Mouse (Mus musculus): Measurements from ENCODE around the gene Chrnd. TPM values are rescaled to one million over a fixed set of nuclear protein-coding genes. Genes with fewer than 3 reads are reported as not detected.

Chrnd gene
- total RNA-seq, 2 experiments from 2014 or later = not detected

DNA sequence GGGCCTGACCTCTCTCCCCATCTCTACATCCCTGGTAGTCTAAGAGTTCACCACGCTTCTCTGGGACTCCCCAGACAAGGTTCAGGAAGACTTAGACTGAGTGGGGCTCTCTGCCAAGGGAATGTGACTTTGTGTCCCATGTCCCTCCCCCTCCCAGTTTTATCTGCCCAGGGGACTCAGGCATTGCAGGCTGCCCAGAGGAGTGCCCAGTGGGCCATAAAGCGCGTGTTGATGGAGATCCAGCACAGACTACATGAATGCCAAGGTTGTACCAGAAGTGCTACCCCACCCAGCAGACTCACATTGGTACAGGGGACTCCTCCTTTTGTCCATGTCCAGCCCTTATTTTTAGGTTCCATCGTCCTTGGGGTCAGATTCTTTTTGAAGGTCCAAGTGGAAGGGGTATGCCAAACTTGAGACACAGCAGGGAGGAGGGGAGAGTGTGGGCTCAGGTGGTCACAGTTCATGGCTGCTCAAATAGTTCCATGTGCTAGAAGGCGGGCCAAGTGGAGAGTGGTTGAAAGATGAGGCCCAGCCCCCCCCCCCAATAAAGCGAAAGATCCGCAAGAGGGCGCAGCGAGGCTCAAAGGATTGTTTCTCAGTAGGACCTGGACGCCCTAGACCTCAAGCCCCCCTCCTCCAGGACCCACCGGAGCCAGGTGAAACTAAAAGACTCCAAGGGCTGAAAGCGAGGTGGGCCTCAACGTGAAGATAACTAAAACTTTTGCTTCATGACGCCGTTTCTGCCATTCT, 6.2 kb upstream of the Chrnd start:
- peak in 1 of 2 experiments; percentile 19 for DNase-seq (ENCODE audit: extremely low spot score in 1 of 2, low spot score in 1 of 2)

DNA sequence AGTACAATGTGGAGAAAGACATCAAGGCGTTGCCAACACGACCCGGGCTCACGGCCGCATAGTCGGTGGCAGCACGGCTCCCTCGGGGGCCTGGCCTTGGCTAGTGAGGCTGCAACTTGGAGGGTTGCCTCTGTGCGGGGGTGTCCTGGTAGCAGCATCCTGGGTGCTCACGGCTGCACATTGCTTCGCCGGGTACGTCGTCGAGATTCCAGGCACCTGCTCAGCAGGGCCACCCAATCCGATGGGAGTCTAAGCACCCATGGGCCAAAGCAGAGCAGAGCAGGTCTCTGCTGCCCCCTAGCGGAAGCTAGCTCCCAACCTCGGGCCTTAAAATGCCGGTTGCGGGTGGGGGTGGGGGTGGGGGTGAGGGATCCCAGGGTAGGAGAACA, 5.7 kb upstream of the Chrnd start:
- DNase-seq (ENCODE audit: extremely low spot score in 1 of 2, low spot score in 1 of 2) = peak; percentile 72 to 88

DNA sequence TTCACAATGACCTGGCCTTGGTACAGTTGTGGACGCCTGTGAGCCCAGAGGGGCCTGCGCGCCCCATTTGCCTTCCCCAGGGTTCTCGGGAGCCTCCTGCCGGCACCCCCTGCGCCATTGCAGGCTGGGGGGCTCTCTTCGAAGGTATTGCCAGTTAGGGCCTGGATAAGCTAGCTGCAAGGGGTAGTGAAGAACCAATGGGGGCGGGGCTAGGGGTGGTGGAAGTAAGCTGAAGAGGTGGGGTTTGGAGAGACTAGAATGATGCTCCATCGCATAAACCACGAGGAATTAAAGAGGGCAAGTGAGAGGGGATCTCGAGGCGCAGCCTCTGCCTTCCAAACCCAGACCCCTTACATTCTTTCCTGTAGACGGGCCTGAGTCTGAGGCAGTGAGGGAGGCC, 4.9 kb upstream of the Chrnd start:
- no peak for DNase-seq (ENCODE audit: extremely low spot score in 1 of 2, low spot score in 1 of 2)

DNA sequence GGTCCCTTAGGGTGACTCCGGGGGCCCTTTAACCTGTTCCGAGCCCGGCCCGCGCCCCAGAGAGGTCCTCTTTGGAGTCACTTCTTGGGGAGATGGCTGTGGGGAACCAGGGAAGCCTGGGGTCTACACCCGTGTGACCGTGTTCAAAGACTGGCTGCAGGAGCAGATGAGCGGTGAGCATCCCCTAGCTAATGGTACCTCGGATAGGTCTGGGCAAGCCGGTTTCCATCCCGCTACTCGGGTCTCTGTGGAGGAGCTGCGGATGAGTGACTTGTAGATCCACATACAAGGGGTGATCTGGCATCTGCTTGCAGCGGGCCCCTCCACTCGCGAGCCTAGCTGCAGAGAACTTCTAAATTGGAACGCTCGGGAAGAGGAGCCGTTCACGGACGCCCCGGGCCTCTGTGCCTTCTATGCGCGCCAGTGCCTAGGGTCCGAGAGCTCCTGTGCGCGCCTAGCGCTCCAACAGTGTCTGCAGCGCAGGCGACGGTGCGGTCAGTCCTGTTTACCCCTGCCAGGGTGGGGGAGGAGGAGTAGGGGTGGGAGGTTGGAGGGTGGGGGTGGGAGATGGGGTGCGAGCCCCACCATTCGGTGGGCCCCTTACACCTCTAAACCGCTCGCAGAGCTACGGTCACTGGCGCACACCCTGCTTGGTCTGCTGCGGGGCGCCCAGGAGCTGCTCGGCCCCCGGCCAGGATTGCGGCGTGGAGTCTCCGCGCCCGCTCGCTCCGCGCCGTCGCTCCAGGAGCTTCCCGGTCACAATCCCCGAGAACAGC, 4.0 kb upstream of the Chrnd start:
- DNase-seq (ENCODE audit: extremely low spot score in 1 of 2, low spot score in 1 of 2) = no peak

DNA sequence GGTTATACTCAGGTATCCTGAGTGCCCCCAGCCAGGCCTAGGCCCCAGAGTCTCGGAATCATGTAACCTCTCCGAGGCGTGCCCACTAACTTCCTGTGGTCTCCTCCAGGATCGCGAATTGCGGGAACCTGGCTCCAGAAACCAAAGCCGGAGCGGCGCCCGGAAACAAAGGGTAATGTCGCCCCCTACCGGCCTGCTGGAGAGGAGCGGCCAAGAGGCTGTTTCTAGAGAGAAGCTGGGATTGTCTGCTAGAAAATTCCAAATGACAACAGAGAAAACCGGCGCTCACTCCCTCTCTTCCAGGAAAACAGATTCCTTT, 3.4 kb upstream of the Chrnd start:
- peak; percentile 63 to 88 for DNase-seq (ENCODE audit: extremely low spot score in 1 of 2, low spot score in 1 of 2)

DNA sequence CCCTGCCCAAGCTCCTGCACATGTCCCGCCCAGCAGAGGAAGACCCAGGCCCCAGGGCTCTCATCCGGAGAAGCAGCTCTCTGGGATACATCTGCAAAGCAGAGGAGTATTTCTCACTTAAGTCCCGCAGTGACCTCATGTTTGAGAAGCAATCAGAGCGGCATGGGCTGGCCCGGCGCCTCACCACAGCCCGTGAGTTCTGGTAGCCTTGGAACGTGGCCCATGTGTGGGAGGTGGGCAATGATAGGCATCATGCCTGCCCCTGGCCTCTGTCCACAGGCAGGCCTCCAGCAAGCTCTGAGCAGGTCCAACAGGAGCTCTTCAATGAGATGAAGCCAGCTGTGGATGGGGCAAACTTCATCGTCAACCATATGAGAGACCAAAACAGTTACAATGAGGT, 6.9 kb downstream of the Chrnd start:
- no peak for DNase-seq (ENCODE audit: extremely low spot score in 1 of 2, low spot score in 1 of 2)

DNA sequence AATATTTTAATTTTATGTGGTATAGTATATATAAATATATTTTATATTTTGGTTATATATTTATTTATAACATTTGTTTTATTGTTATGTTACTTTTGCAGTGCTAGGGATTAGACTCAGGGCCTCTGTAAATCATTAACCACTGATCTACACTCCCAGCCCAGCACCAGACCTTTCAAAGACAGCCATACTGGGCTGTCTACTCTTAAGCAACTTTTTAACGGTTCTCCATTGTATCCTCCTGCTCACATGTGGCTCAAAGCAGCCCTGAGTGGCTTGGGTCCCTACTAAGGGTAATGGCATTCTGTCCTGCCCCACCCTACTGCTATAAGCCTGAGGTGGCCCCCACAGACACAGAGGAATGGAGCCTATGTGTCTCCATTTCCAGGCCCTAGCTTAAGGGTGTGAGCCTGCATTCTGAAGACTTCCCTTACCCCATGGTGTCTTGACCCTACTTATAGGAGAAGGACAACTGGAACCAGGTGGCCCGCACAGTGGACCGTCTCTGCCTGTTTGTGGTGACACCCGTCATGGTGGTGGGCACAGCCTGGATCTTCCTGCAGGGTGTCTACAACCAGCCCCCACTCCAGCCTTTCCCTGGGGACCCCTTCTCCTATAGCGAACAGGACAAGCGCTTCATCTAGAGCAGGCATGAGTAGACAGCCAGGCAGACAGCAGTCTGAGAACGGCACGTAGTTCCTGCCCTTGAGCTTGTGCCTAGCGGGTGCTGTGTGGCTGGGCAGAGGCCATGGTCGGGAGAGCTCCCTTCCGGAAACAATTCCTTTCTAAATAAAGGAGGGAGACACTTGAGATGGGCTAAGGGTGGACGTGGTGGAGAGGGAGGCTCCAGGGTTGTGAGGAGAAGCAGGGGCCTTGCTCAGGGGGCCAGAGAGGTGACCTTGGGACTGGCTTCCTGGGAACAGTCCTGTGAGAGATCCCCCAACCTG, 8.0 kb downstream of the Chrnd start:
- no peak for DNase-seq (ENCODE audit: extremely low spot score in 1 of 2, low spot score in 1 of 2)

DNA sequence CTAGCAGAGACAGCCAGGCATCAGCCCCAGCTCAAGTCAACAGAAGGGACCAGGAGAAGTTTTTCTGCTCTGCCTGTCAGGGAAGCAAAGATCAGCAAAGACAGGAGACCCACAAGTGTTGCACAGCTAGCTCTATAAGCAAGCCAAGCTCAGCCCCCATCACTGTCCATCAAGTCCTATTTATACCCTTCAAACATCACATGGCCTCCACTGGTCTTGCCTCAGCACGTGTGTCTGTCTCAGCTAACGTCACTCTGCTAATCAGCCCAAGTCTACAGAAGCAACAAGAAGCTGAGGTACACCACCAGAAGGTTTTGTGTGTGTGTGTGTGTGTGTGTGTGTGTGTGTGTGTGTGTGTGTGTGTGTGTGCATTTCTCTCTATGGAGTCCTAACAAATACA, 10.4 kb downstream of the Chrnd start:
- no peak for DNase-seq (ENCODE audit: extremely low spot score in 1 of 2, low spot score in 1 of 2)

DNA sequence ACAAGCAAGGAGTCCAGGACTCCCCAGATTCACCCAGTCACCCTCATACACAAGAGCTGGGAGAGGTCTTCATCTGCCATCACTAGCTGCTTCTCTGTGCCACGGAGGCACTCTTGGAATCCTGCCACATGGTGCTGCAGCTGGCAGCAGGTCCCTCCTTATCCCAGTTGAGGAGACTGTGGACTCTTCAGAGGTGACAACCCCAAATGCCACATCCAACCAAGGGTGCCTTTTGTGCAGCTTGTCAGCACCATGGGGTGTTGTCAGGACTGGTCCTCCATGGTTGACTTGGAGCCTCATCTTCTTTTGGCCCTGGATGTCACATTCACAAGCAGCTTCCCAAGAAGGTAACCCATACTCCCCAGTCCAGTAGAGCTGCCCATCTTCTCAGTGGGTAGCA, 11.4 kb downstream of the Chrnd start:
- no peak for DNase-seq (ENCODE audit: extremely low spot score in 1 of 2, low spot score in 1 of 2)

DNA sequence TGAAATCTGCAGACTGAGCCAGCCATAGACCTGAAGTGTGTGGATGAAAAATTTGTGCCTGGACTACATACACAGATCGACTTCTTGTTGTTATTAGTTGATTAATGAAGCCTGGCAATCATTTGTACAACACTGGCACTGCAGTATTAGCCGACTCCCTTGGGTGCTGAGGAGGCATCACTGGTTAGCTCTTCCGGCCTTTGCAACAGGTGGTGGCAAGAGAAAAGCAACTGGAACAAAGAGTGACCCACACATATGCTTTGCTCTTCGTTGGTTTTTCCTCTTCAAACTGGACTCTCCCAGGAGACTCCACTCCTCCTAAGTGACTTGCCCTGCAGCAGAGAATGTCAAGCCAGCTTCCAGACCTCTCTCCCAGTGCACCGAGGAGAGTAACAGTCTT, 13.4 kb downstream of the Chrnd start:
- DNase-seq (ENCODE audit: extremely low spot score in 1 of 2, low spot score in 1 of 2) = no peak

DNA sequence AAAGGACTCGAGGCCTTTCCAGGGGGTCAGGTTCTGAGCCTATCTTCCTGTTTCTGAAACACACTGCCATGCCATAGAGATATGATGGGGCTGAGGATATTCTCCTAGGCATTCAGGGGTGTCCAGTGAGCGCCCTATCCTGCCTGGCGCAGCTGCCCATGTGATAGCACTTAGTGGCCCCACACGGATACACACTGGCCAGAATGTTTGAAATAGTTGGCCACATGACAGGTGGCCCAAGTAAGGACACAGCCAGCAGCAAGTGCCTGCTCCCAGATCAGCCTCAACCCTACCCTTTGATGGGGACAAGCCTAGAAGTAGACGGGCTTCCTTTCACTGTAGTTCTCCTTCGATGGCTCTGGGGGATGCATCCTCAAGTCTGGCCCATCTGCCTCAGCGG, 14.1 kb downstream of the Chrnd start, which contains the start of gene Chrng:
Gene Chrng (plus strand): TSS at position 193 of the 400 bp plus-strand sequence.
- no peak for DNase-seq (ENCODE audit: extremely low spot score in 1 of 2, low spot score in 1 of 2)

DNA sequence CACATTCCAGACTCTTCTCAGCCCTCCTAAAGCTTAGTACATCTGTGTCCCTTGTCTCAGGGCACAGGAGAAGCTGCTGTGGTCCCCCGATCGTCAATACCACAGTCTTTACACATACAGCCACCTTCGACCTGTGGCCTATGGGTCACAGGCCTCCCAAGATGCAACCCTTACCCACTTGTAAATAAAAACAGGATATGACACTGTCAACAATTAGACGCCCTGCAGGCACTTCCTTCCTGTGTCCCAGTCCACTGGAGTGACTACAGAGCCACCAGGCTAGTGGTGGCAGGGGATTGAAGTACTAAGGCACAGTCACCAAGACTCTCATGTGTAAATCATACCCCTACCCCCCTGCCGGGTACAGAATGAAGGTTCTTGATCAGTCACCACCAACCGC, 14.6 kb downstream of the Chrnd start:
- DNase-seq (ENCODE audit: extremely low spot score in 1 of 2, low spot score in 1 of 2) = no peak

DNA sequence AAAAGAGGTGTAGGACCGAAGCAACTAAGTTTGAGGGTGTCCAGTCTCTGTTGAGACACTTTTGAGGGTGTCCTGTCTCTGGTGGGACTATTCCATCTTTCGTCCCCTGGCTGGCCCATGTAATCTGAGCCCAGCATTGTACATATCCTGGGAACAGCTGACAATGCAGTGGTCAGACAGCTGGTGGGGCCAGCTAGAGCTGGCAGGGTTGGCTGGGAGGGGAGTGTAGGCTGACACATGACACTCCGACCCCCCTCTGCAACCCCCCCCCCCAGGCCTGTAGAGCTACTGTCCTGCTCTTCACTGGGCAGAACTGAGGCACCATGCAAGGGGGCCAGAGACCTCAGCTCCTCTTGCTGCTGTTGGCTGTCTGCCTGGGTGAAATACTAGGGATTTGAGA, 15.1 kb downstream of the Chrnd start:
- no peak for DNase-seq (ENCODE audit: extremely low spot score in 1 of 2, low spot score in 1 of 2)

DNA sequence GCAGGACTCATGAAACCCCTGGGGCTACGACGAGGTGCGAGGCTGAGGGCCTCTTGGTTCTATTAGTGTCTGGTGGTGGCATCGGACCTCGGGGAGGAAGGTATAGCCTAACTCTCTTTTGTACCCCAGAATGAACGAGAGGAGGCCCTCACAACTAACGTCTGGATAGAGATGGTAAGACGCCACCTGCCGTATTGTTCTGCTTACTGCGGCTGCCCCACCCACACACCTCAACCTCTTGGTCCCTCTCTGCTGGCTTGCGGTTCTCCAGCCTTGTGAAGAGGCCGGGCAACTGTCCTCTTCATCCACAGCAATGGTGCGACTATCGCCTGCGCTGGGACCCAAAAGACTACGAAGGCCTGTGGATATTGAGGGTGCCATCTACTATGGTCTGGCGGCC, 15.9 kb downstream of the Chrnd start:
- no peak for DNase-seq (ENCODE audit: extremely low spot score in 1 of 2, low spot score in 1 of 2)

DNA sequence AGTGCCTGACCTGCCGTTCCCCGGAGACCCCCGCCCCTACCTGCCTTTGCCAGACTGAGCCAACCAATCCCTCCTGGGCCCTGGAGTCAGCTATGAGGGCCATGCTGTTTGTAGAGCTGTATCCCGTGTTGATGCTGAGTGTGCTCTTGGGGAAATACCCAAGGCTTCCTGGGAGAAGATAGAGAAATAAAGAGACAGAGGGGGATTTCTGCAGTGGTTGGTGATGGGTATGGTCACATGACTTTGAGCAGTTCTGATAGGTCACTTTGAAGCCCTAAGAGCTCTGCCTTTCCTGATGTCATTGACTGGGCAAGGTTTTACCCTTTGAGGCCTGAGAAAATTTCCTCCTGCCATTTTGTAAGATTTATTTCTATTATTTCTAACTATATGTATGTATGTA, 21.0 kb downstream of the Chrnd start:
- no peak for DNase-seq (ENCODE audit: extremely low spot score in 1 of 2, low spot score in 1 of 2)

DNA sequence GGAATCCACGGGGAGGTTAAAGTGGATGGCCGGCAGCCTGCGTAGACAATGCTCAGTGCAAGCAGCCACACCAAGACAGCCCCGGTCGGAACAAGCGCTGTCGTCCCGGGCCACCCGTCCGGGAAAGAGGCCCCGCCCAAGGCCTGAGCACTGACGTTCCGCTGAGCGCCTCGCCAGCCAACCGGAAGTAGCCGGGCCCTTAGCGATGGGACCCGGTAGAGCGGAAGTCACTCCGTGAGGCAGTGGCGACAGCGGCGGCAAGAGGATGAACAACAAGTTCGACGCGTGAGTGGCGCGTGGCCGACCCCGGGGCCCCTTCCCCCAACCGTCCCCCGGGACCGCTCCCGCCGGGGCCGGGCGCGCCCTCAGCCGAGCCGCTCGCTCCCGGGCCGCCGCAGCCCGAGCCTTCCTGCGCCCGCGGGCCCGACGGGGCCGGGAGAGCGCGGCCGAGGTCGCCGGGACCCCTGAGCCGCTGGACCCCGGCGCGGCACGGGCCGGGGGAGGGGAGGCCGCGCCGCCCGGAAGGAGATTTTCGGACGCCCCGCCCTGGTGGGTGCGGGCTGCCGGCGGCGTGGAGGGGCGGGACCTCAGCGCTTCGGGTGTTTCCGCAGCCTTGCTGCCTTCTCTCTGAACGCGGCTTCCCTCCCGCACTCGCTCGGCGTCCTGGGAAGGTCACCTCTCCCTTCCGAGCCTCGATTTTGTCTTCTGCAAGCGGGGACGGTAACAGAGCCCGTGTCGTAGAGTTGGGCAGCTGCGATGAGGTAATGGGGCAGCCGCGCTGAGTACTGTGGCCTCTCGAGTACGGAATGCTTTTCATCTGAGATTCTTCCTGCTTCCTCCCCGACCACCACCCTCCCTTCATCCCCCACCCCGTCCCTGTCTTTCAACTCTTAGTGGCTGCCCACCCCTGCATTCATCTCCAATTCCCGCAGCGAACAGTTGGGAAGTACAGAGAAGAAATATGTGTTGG, 23.6 kb downstream of the Chrnd start, which contains the start of gene Eif4e2:
Gene Eif4e2 (plus strand): TSS at position 180 of the 970 bp plus-strand sequence.
- peak; percentile 86 for DNase-seq (ENCODE audit: extremely low spot score in 1 of 2, low spot score in 1 of 2)

DNA sequence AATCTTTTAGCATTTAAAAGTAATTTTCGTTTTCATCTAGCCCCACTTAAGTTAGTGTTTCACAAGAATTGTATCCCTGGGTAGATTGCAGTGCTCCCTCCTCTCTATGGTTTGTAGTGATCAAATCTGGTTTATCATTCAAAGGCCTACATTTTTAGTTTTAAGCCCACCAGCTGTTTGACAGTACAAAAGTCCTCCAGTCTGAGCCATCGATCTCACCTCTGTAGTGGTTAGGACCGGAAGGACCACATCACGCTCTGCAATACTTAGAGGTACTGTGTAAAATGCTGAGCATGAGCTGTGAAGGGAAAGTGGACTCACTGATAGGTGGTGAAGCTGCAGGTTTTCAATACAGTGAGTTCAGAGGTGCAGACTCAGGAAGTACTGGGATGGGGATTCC, 24.3 kb downstream of the Chrnd start:
- no peak for DNase-seq (ENCODE audit: extremely low spot score in 1 of 2, low spot score in 1 of 2)

DNA sequence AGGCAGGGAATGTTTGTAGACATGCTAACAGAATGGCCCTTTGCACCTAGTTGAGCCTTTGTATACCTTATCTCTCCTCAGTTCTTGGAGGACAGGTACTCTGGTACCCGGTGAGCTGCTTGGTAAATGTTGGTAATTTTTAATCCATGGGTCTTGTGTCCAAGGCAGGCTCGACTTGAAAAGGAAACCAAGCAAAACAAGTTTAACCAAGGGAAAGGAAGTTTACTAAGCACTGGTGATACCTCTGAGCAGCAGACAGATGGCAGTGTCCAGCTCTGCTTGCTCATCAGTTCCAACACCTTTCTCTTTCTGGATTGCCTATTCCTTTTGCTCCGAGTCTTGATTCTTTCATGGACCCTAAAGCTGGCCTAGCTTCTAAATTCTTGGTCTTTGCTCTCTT, 27.5 kb downstream of the Chrnd start:
- DNase-seq (ENCODE audit: extremely low spot score in 1 of 2, low spot score in 1 of 2) = no peak

DNA sequence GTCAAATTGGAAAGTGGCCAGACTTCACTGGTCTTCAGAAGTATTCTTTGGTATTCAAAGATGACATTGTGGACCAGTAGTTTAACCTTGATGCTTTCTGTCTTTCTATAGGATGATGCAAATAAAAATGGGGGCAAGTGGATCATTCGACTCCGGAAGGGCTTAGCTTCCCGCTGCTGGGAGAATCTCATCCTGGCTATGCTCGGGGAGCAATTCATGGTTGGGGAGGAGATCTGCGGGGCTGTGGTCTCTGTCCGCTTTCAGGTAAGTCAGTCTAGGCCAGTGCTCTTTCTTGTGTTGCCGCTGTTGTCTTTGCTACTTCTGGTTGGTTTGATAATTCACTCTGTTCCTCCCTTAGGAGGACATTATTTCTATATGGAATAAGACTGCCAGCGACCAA, 35.3 kb downstream of the Chrnd start:
- DNase-seq (ENCODE audit: extremely low spot score in 1 of 2, low spot score in 1 of 2) = no peak
